Mouse (Mus musculus) midbrain, embryonic 15.5 days (tissue): Measurements from ENCODE around the gene Ralbp1. TPM values are rescaled to one million over a fixed set of nuclear protein-coding genes. Genes with fewer than 3 reads are reported as not detected.

Experiments
- ATAC-seq: fragments of 200-750 bp; cut with Nextera tagmentation; replicated peaks from 2 replicates; pipeline ENCODE4 v1.8.0; 2017; ENCODE audit warnings: moderate TSS enrichment
- H3K27ac ChIP-seq: fragments of 300-500 bp; sonication (generic); 2 replicates; pipeline ENCODE4 v1.5.1; 2015; ENCODE audit warnings: mild to moderate bottlenecking, inconsistent platforms
- H3K27me3 ChIP-seq: fragments of 300-500 bp; sonication (generic); replicated peaks from 2 replicates; pipeline ENCODE4 v1.6.1; 2015; ENCODE audit warnings: inconsistent platforms
- H3K36me3 ChIP-seq: fragments of 300-500 bp; sonication (generic); replicated peaks from 2 replicates; pipeline ENCODE4 v1.6.1; 2015; ENCODE audit warnings: inconsistent platforms
- H3K4me1 ChIP-seq: fragments of 300-500 bp; sonication (generic); 2 replicates; pipeline ENCODE4 v1.6.1; 2015; ENCODE audit warnings: inconsistent platforms
- H3K4me2 ChIP-seq: fragments of 300-500 bp; sonication (generic); 2 replicates; pipeline ENCODE4 v1.6.1; 2015; ENCODE audit warnings: inconsistent platforms, mild to moderate bottlenecking, moderate library complexity
- H3K4me3 ChIP-seq: fragments of 300-500 bp; sonication (generic); 2 replicates; pipeline ENCODE4 v1.5.1; 2015; ENCODE audit warnings: mild to moderate bottlenecking, inconsistent platforms
- H3K9ac ChIP-seq: fragments of 300-500 bp; sonication (generic); 2 replicates; pipeline ENCODE4 v1.6.1; 2015; ENCODE audit warnings: mild to moderate bottlenecking, inconsistent platforms
- H3K9me3 ChIP-seq: fragments of 300-500 bp; sonication (generic); 2 replicates; pipeline ENCODE4 v1.6.1; 2016; ENCODE audit warnings: inconsistent platforms
- WGBS: fragments of 180-500 bp; shearing (Covaris S2); methylation state at CpG from one replicate; pipeline ENCODE4 v1.1.7; 2015; ENCODE audit warnings: mixed read lengths; 5-methylcytosine and 5-hydroxymethylcytosine counted together
- polyA plus RNA-seq: library from polyadenylated mRNA; unstranded; fragments of >200 nt; fragmentation: Nextera tagmentation; extraction: Ambion mirVana; gene quantifications from 2 replicates; pipeline ENCODE4 v1.2.1, GENCODE M21; 2015

The Ralbp1 gene
- polyA plus RNA-seq, 1 experiment from 2014 or later, result 57.6 TPM

DNA sequence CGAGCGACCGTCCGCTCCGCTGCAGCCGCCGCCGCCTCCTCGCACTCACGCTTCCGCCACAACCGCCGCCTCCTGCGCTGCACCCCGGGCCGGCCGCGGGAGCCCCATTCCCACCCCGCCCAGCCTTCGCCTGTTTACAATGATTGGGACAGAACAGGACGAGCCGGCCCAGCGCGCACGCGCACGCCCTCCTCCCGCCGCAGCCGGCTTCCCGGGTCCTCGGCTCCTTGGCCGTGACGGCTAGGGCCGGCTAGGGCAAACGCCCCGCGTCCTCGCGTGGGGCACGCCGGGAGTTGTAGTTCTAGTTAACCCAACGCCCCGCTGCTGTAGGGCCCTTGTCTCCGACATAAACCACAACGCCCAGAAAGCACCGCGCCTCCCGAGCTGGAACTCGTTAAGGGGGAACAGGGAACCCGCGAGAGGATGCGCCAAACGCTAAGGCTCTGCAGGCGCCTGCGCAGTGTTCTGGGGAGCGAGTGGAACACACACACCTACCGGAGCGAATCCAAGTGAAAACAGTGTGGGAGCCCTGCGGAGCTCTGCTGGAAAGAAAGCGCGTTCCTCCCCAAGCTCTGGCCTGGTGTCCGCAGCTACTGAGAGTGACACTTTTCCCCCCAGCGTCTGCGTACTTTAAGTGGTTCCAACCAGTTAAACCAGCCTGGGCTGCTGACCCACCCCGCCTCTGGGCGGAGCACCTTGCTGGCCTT, 754 bp downstream of the Ralbp1 start:
- H3K9ac ChIP-seq, result peak overlapping the region; percentile 79
- peak overlapping the region; percentile 72 for H3K4me3 ChIP-seq
- H3K4me1 ChIP-seq, result peaks cover 38% of the 10 kb centered on the region
- peak overlapping the region; percentile 92 for H3K27ac ChIP-seq
- H3K36me3 ChIP-seq, result no peaks in the 10 kb centered on the region
- under 1% methylated on average over 56 of the region's 67 CpGs for WGBS
- peak overlapping the region; percentile 74 for H3K4me2 ChIP-seq
- no peaks in the 10 kb centered on the region for H3K9me3 ChIP-seq
- H3K27me3 ChIP-seq, result no peaks in the 10 kb centered on the region
- peak; percentile 99 for ATAC-seq

DNA sequence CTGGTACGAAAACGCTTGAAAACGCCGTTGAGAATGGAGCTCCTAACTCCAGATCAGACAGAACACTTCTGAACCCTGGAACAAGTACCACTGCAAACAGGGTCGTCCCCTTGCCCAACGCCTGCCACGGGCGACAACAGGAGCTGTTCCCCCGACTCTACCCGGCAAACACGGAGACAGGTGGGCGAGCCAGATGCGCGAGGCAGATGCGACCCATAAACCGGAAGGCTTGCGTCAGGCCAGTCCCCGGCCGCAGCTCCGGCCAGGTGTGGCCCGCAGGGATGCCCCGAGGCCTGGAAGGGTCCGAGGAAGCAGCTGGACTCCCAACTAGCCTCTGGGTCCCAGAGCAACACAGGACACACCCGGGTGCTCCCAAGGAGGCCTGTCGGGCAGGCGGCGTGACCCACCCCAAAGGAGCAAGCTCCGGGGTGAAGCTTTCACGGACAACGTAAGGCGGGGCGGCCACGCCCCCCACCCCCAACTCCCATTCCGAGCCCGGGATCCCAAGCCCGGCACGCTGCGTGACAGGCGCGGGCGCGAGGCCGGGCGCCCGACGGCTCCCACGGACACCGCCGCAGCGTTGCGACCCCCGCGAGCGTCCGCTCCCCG, 1.4 kb downstream of the Ralbp1 start:
- Histone ChIP-seq H3K36me3 (no peaks in the 10 kb centered on the region), H3K27ac (peak overlapping the region; percentile 92), H3K9me3 (no peaks in the 10 kb centered on the region), H3K4me2 (peak overlapping the region; percentile 74), H3K9ac (peak overlapping the region; percentile 79), H3K4me1 (peaks cover 38% of the 10 kb centered on the region), H3K4me3 (peak overlapping the region; percentile 72), H3K27me3 (no peaks in the 10 kb centered on the region)
- peak; percentile 61 for ATAC-seq
- under 1% methylated on average over 29 of the region's 56 CpGs for WGBS

DNA sequence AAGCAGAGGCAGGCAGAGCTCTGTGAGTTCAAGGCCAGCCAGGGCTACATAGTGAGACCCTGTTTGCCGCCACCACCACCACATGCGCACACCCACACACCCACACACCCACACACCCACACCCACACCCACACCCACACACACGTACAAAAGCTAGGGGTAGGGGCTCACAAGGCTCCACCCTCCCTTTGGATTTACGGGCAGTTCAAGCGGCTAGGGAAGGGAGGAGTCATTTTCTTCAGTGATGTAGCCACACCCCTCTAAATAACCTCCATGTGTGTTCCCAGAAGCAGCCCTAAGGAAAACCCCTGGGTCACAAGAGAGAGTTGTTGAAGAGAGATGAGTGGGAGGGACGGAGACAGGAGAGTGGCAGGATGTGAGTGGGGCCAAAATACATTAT, 8.6 kb downstream of the Ralbp1 start:
- no peaks in the 10 kb centered on the region for H3K9me3 ChIP-seq
- H3K36me3 ChIP-seq, result no peaks in the 10 kb centered on the region
- H3K4me3 ChIP-seq, result no peak overlapping the region
- no peak overlapping the region for H3K4me2 ChIP-seq
- H3K9ac ChIP-seq, result no peak overlapping the region
- H3K27me3 ChIP-seq, result no peaks in the 10 kb centered on the region
- no peak overlapping the region for H3K27ac ChIP-seq
- no peak for ATAC-seq
- peaks cover 13% of the 10 kb centered on the region for H3K4me1 ChIP-seq
- 75% methylated on average over 6 of the region's 6 CpGs for WGBS

DNA sequence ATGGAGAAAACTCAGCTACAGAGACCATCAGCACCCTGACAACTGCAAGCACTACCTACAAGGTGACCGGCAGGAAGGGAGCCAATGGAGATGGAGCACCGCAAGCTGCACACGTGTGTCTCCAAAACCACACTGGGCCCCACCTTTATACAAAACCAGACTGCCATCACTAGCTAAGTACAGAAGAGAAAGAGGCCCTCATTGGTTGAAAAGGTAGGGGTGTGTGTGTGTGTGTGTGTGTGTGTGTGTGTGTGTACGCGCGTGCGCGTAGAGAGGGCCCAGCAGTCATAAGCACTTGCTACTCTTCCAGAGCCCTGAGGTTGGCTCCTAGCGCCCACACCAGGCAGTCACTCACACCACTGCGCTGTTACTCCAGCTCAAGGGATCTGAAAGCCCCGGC, 11.8 kb downstream of the Ralbp1 start:
- Histone ChIP-seq H3K9me3 (no peaks in the 10 kb centered on the region), H3K27ac (no peak overlapping the region), H3K4me2 (no peak overlapping the region), H3K27me3 (no peaks in the 10 kb centered on the region), H3K9ac (no peak overlapping the region), H3K4me1 (peaks cover 16% of the 10 kb centered on the region), H3K4me3 (no peak overlapping the region), H3K36me3 (no peaks in the 10 kb centered on the region)
- 96% methylated on average over 11 of the region's 11 CpGs for WGBS
- ATAC-seq, result no peak

DNA sequence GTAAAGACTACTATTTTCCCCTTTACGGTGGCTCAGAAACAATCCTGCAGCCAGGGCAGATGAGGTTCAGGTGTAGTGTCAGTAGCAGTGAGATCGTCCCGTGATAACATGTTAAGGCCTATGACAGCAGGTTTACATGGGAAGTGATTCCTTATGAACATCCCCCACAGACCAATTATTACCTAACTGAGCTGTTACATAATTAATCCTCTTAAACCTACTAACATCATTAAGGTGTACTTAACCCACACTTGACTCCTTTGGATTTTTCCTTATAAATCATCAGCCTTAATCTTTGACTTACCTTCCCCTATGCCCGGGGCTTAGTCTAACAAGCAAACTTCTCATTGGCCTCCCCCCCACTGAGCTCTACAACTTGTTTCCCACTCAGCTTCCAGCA, 12.4 kb downstream of the Ralbp1 start:
- no peak overlapping the region for H3K9ac ChIP-seq
- H3K27ac ChIP-seq, result no peak overlapping the region
- 76% methylated on average over 4 of the region's 4 CpGs for WGBS
- ATAC-seq, result no peak
- peaks cover 16% of the 10 kb centered on the region for H3K4me1 ChIP-seq
- no peak overlapping the region for H3K4me3 ChIP-seq
- no peaks in the 10 kb centered on the region for H3K36me3 ChIP-seq
- H3K4me2 ChIP-seq, result no peak overlapping the region
- H3K9me3 ChIP-seq, result no peaks in the 10 kb centered on the region
- no peaks in the 10 kb centered on the region for H3K27me3 ChIP-seq

DNA sequence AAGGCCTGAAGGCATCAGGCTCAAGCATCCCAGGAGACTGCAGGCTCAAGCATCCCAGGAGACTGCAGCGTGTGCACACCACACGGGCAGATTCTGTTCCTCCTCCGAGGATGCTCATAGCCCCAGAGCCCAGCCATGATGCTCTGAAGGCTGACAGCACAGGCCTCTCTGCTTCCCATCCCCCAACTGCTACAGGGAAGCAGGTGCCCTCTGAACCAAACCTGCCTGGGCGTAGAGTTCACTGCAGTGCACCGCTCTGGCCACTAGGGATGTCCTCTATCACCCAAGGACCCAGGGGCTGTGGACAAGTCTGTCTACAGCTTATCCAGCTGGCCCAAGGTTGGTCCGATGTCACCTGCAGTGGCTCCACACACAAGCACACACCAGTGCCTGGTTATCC, 12.9 kb downstream of the Ralbp1 start:
- H3K27ac ChIP-seq, result no peak overlapping the region
- 0 out of 2 replicates have a peak, but pooled peaks have one; percentile 28 for ATAC-seq

DNA sequence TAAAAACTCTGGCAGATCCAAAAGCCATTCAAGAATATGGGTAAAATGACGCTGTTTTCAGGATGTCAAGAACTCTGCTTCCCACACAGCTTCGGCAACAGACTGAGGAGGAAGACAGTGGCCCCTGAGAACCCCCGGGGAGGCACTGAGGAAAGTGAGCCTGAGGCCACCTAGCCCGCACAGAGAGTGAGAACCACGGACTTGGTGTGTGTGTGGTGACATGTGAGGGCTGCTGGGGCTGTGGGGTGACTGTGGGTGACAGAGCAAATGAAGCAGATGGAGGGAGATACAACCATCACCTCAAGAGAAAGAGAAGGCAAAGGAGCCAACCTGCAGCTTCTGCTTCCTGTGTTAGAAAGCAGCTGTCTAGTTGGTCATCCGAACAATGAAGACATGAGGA, 13.5 kb downstream of the Ralbp1 start:
- Histone ChIP-seq H3K9ac (no peak overlapping the region), H3K4me2 (no peak overlapping the region), H3K4me3 (no peak overlapping the region), H3K4me1 (peaks cover 16% of the 10 kb centered on the region), H3K36me3 (peaks cover 3% of the 10 kb centered on the region; the same call in 1 of the 2 replicates), H3K27ac (0 out of 2 replicates have a peak overlapping the region, but pooled peaks have one; percentile 9), H3K9me3 (no peaks in the 10 kb centered on the region), H3K27me3 (no peaks in the 10 kb centered on the region)
- no peak for ATAC-seq
- WGBS, result 76% methylated on average over 6 of the region's 6 CpGs

More for the DNA sequence above, 12.9 kb downstream of the Ralbp1 start:
- no peaks in the 10 kb centered on the region for H3K27me3 ChIP-seq
- no peak overlapping the region for H3K4me2 ChIP-seq
- H3K9me3 ChIP-seq, result no peaks in the 10 kb centered on the region
- no peak overlapping the region for H3K4me3 ChIP-seq
- 26% methylated on average over 6 of the region's 6 CpGs for WGBS
- H3K9ac ChIP-seq, result no peak overlapping the region
- H3K4me1 ChIP-seq, result peaks cover 16% of the 10 kb centered on the region
- H3K36me3 ChIP-seq, result no peaks in the 10 kb centered on the region

DNA sequence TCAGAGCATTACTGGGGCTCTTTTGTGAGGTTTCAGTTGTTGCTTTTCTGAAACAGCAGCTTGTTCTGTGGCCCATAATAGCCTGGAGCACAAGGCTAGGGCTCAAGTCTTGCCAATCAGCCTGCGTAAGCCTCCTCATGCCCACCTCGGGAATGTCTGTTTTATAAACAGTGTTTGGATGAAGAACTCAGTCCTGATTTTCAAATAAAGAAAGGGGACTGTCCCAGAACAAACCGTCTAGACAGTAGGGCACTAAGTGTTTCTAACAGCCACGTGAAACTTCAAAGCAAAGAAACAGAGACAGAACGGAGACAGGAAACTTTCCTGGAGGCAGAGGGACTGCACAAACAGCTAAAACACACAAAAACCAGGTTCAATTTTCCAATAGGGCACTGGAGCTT, 14.0 kb downstream of the Ralbp1 start:
- no peak overlapping the region for H3K9ac ChIP-seq
- WGBS, result 44% methylated on average over 5 of the region's 5 CpGs

DNA sequence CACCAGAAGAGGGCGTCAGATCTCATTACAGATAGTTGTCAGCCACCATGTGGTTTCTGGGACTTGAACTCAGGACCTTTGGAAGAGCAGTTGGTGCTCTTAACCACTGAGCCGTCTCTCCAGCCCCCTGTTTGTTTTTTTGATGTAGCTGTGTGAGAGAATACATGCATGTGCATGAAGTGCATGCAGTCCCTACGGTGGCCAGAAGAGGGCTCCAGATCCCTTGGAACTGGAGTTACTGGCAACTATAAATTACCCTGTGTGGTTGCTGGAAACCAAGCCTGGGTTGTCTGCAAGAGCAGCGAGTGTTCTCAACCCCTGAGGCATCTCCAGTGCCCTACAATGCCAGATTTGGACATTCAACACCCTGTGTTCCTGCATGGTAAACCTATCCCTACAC, 15.5 kb downstream of the Ralbp1 start:
- H3K4me2 ChIP-seq, result no peak overlapping the region
- peaks cover 3% of the 10 kb centered on the region; the same call in 1 of the 2 replicates for H3K36me3 ChIP-seq
- H3K4me3 ChIP-seq, result no peak overlapping the region
- peaks cover 16% of the 10 kb centered on the region for H3K4me1 ChIP-seq
- 41% methylated on average over 4 of the region's 4 CpGs for WGBS
- no peaks in the 10 kb centered on the region for H3K9me3 ChIP-seq
- no peak overlapping the region for H3K27ac ChIP-seq
- no peaks in the 10 kb centered on the region for H3K27me3 ChIP-seq
- H3K9ac ChIP-seq, result no peak overlapping the region
- no peak for ATAC-seq

More for the DNA sequence above, 14.0 kb downstream of the Ralbp1 start:
- Histone ChIP-seq H3K27ac (0 out of 2 replicates have a peak overlapping the region, but pooled peaks have one; percentile 9), H3K4me1 (peaks cover 16% of the 10 kb centered on the region), H3K9me3 (no peaks in the 10 kb centered on the region), H3K4me3 (no peak overlapping the region), H3K4me2 (no peak overlapping the region), H3K36me3 (peaks cover 3% of the 10 kb centered on the region; the same call in 1 of the 2 replicates), H3K27me3 (no peaks in the 10 kb centered on the region)
- no peak for ATAC-seq

DNA sequence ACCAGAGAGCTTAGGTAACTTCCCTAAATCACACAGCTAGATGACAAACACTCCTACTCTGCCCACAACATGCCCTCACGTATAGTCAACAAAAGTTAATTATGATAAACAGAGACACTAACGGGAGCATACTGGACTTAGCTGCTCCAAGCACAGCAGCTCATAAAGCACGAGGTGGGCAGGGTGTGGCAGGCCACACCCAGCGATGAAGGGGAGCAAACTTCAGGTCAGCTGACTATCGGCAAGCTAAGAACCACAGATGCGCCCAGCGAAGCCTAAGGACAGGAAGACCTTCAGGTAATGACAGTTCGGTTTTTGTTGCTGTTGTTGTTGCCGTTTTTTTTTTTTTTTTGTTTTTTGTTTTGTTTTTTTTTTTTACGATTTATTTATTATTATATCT, 15.9 kb downstream of the Ralbp1 start:
- WGBS, result 88% methylated on average over 10 of the region's 10 CpGs
- Histone ChIP-seq H3K27me3 (no peaks in the 10 kb centered on the region), H3K9ac (no peak overlapping the region), H3K36me3 (peaks cover 3% of the 10 kb centered on the region; the same call in 1 of the 2 replicates), H3K4me3 (no peak overlapping the region), H3K9me3 (no peaks in the 10 kb centered on the region), H3K27ac (no peak overlapping the region), H3K4me1 (peaks cover 16% of the 10 kb centered on the region), H3K4me2 (no peak overlapping the region)
- ATAC-seq, result no peak

DNA sequence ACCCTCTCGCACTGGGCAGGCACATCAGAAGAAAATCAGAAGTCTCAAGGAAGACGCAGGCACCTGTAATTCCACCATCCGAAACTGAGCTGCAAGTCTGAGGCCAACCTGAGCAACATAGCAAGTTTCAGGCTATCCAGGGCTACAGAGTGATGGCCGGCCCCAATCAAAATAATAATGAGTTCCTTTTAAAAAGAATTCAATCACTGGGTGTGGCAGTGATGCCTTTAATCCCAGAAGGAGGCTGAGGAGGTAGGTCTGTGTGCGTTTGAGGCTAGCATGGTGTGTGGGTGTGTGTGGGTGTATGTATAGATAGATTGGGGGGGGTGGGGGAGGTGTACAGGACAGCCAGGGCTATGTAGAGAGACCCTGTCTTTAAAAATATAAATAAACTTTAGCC, 17.6 kb downstream of the Ralbp1 start:
- Histone ChIP-seq H3K9me3 (no peaks in the 10 kb centered on the region), H3K4me1 (peaks cover 16% of the 10 kb centered on the region), H3K4me2 (no peak overlapping the region), H3K36me3 (peaks cover 11% of the 10 kb centered on the region; the same call in 1 of the 2 replicates), H3K27ac (no peak overlapping the region), H3K27me3 (no peaks in the 10 kb centered on the region), H3K4me3 (no peak overlapping the region), H3K9ac (no peak overlapping the region)
- 93% methylated on average over 5 of the region's 5 CpGs for WGBS
- no peak for ATAC-seq

DNA sequence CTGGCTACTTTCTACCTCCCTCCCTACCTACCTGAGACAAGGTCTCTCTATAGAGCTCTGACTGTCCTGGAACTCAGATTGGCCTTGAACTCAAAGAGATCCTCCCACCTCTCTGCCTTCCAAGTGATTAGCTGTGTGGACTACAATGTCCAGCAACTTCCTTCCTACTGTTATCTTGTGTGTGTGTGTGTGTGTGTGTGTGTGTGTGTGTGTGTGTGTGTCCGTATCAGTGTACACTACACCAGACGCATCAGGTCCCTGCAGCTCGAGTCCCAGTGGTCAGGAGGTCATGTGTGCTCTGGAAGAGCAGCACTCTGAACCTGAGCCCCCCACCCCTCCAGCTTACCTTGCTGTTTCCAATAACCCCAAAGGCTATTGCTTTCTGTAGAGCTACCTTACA, 19.4 kb downstream of the Ralbp1 start:
- Histone ChIP-seq H3K4me3 (no peak overlapping the region), H3K4me2 (no peak overlapping the region), H3K27ac (no peak overlapping the region), H3K36me3 (peaks cover 11% of the 10 kb centered on the region; the same call in 1 of the 2 replicates), H3K9ac (no peak overlapping the region), H3K27me3 (no peaks in the 10 kb centered on the region), H3K9me3 (no peaks in the 10 kb centered on the region), H3K4me1 (no peaks in the 10 kb centered on the region)
- ATAC-seq, result no peak
- 74% methylated on average over 3 of the region's 3 CpGs for WGBS
